Mouse (Mus musculus) CH12.LX (cell line): ENCODE results near the gene Pde11a.

Experiments used
- CTCF ChIP-seq, 2 experiments: IDR thresholded peaks in 1 of 2; conservative IDR thresholded peaks in 1 of 2; 2 replicates each; pipeline ENCODE4 v1.5.1; 2011 to 2012; ENCODE audit warnings: low read depth in 2 of 2, low read length in 2 of 2, improper control_type of control experiment in 1 of 2, inconsistent platforms in 1 of 2, mild to moderate bottlenecking in 1 of 2, moderate library complexity in 1 of 2
- MAZ ChIP-seq: IDR thresholded peaks from 2 replicates; pipeline ENCODE4 v1.6.1; 2012; ENCODE audit warnings: low read depth, mild to moderate bottlenecking, inconsistent platforms, low read length, improper control_type of control experiment, moderate library complexity
- POLR2A ChIP-seq: IDR thresholded peaks from 2 replicates; pipeline ENCODE4 v1.6.1; 2011; ENCODE audit warnings: low read depth, mild to moderate bottlenecking, improper control_type of control experiment, low read length

- no peak for TF ChIP-seq POLR2A
- no peak for TF ChIP-seq CTCF (conservative IDR thresholded peaks at IDR 0.05 in 1 of 2, IDR thresholded peaks at IDR 0.05 in 1 of 2; ENCODE audit: low read depth in 2 of 2, low read length in 2 of 2)
- no peak for TF ChIP-seq MAZ
Observed at GRCm38 (mm10) chr2:76052897-76053505, 285.6 kb downstream of the Pde11a start.
